Mouse (Mus musculus) cerebellum, postnatal 10 days (tissue): ENCODE results near the gene Chmp6.

Experiments
- DNase-seq, 2 experiments: peaks; one replicate each; pipeline ENCODE4 v3.0.0; 2021; ENCODE audit warnings: mixed read lengths in 2 of 2

The Chmp6 gene

DNA sequence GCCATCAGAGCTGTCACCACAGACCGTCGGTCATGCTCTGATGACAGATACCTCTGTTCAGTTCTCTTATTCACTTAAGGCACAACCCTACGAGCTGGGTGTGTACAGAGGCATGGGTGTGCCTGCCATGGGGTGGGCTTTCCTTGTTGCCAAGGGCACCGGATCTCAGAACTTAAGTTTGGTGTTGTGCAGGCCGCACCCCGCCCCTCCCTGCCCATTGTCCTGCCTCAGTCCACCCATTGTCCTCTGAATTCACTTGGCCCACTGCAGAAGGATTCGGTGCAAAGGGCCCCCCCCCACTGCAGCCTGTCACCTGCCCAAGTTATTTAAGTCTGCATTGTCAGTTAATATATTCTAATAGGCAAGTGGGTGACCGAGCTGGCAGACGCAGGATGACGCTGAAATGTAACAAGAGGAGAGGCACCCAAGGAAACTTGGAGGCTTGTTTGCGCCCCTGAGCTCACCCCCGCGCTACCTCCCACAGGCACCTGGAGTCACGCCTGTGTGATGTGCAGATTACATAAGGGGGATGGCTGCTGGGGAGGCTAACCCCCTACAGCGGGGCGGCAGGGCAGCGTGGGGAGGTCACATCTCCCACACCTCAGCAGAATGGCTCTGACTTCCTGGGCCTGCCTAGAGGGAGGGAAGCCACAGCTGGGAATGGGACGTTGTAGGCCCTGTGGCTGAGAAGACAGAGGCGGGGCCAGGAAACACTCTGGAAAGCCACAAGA lies 24.7 kb downstream of the Chmp6 start:
- DNase-seq = no peak

DNA sequence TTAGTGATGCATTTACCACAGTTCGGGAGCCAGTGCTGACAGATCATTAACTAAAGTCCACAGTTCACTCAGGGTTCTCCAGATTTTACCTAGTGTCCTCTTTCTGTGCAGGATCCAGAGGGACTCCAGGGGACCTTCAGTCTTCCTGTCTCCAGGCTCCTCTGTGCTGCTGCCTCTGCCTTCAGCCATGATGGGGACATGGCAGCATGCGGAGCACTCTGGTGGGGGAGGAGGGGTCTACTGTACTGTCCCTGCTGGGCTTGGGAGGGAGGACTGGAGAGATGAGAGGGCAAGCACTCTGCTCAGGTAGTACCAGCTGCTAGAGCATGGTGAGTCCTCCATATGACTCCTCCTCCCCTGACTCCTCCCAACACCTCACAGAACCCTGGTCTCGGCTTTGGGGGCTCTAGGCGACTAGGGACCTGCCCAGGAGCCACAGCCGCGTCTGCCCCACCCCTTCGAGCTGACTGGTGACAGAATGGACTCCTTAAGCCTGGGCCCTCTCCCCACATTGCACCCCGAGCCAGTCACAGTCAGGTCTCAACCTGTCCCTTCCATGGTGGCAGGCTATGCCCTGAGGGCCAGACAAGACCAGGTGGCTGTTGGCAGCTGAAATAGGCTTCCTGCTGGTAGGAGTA lies 26.0 kb downstream of the Chmp6 start:
- peak in 1 of 2 experiments; percentile 51 for DNase-seq

DNA sequence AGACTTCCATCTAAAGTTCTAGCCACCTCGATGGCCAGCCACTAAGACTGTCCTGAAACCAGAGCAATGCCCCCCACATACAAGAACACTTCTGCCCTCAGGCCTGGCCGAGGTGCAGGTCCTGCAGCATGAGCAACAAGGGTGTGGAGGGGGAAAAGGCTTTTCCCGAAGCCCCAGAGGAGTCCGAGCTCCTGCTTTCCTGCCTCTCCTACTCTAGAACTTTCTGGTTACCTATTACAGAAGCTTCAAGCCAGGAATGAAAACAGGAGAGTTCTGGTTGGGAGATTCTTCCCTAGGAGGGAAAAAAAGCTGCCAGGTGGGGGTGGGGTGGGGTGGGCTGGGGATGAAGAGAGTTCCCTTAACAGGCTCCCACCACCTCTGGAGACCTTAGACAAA lies 26.5 kb downstream of the Chmp6 start:
- DNase-seq = no peak

DNA sequence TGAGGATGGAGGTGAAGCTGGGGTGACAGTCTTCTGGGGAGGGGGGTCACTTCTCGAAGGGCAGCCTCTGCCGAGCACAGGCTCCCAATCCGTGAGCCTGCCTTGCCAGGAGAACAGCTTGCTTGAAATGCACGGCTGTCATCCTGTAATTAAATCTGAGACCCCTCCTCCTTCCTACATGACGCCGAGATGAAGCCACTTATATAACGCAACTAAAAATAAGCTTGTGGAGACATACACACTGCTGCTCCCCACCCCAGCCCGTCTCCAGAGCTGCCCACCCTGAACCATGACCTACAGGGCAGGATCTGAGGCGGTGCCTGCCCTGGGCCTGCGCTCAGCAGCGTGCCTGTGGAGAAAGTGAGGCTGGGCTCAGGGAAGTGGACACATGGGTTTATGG lies 26.9 kb downstream of the Chmp6 start:
- DNase-seq = peak; percentile 76 to 78

DNA sequence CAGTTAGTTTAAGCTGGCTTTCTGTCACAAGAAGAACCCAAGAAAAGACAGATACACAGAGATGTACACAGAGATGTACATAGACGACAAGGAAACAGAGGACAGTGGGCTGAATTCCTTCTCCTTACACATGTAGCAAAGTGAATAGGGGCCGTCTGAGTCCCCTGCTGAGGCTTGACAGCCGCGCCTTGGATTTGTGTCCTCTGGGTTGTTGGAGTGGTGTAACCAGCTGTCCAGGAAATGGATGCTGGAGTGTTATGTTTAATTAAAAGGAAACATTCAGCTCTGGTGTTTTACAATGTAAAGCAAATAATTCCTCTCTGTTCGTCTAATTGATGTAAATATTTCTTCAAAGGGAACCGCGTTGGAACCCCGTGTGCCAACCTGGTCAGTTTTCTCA lies 28.6 kb downstream of the Chmp6 start:
- DNase-seq = peak; percentile 51 to 59

DNA sequence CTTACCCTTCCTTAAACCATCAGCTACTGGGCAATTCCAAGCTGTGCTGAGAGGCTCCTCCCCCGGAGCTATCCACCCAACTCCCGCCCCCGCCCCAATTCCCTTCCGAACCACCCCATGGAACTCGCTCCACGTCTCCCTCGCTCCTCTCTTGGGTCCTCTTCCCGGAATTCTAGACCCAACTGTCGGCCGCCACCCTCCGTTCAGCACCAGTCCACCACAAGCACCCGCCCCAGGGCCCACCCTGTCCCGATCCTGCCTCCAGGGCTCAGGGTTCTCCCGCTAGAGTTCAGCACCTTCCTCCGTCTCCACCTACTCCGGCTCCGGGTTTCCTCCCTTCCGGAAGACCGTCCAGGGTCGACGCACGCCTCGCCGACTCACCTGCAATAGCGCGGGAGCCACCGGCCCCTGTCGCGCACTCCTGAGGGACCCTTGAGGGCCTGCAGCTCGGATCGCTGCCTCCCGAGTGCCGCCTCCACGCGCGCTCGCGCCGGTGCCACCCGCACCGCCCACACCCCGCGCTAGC lies 29.0 kb downstream of the Chmp6 start:
- no peak for DNase-seq

DNA sequence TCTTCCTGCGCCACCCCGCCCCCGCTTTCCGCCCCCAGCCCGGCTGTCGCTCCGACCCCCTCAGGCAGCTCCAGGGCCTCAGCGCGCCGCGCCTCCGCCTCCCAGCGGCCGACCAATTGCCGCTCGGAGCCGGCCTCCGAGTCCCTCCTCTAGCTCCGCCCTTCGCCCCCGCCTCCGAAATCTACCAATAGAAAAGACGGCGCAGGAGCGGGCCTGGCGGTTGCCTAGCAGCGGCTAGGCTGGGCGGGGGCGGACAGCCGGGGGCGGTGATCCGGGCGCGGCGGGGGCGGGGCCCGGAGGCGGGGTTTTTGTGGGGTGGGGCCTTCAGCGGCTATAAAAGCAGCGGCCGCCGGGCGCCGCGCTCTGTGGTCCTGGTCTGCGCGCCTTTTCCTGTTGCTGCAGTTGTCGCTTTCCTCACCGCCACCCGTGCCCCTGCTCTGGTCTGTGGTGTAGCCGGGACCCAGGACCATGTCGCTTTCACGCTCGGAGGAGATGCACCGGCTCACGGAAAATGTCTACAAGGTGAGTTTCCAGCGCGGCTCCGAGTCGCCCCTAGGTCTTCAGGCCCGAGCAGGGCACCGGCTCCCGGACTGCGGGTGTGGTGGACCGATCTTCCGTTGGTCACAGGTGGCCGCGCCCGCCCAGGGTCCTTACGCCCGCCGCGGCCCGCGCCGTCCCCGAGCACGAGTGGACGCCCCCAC lies 29.6 kb downstream of the Chmp6 start, which contains the start of gene Baiap2:
Gene Baiap2, plus strand, starts transcription at position 37 of the 701 bp plus-strand sequence.
- peak; percentile 100 for DNase-seq

DNA sequence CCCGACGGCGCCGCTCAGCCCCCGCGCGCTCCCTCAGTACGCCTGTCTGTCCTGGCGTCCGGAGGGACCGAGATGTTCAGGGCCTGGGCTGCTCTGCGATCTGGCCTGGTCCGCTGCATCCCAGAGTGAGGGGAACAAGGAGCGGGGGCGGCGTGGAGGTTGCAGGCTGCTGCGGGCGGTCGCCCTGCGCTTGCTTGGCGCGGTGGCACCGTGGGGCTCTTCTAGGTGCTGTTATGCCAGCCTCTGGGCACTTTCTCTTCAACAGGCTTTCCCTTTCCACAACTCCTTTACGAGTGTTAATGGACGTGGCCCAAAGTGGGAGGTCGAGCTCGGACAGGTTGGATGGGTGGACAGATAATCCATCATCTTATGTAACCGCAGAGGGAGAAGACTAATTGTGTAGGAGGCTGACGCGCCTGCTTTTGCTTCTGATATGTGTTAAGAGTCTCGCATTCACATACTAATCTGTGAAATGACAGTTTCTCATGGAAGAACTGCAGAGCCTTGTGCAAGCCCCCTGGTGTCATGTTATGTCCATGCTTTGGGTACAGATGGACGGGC lies 30.3 kb downstream of the Chmp6 start:
- DNase-seq = no peak

DNA sequence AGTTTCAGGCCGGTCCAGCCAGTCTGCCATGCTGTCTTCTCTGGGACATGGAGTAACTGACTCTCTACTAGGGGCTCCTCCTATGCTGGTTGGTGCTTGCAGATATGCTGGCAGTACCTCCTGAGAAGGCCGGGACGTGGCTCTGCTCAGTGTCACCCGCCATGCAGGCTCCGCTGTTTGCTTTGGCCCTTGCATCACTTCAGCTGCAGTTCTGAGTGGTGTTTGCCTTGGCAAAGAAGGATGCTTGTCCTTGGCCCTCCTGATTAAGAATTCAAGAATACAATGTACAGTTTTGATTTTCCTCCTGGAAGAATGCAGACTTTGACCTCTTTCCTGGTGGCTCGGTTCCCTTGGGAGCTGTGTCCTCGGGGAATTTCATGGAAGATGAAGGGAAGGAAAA lies 32.1 kb downstream of the Chmp6 start:
- DNase-seq = no peak

DNA sequence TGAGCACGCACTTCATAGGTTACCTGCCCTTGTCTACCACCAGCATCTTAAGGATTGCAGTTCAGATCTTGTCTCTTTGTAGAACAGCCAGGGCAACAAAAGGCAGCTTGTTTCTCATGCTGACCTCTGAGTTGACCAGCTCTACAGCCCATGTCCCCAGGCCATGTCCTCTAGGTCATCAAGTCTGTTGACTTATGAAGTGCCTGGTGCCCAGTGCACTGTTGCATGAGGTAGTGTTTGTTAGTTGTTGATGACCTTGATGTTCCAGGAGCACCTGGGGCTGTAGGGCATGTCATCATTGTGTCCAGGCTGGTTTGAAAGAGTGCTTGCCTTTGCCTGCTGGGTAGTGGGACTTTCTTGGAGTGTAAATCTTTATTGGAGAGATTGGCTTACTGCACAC lies 34.2 kb downstream of the Chmp6 start:
- no peak for DNase-seq

DNA sequence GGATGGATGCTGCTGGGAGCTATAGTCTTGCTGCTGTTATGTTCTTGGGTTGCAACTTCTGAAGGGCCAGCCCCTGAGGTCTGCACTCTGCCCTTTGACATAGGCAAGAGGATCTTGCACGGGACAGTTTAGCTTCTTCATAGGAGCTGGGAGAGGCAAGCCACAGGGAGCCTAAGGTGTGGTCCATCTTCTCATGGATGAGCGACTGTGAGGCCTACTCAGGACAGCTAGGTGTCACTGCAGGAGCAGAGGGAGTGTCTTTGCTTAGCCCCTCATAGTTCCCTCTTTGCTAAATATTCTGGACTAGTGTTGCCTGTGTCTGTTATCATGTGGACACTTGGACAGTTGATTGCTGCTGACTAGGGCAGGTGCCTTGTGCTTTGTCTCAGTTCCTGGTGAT lies 34.7 kb downstream of the Chmp6 start:
- DNase-seq = no peak

DNA sequence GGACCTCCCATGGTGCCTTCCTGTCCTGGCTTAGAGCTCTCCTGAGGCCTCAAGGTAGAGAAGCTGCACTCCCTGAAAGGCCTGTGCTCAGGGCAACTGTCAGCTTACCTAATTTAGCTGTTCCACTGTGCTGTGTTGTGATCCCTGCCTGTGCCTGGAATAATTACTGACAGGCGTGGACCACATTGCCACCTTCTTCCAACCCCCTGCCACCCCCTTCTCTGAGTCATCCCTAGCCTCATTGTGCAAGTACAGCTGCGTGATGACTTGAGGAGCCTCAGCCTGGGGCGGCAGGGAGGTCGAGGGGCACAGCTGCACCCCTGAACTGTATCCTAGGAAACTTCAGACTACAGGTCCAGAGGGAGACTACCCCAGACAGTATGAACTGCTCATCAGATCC lies 35.1 kb downstream of the Chmp6 start:
- DNase-seq = no peak

DNA sequence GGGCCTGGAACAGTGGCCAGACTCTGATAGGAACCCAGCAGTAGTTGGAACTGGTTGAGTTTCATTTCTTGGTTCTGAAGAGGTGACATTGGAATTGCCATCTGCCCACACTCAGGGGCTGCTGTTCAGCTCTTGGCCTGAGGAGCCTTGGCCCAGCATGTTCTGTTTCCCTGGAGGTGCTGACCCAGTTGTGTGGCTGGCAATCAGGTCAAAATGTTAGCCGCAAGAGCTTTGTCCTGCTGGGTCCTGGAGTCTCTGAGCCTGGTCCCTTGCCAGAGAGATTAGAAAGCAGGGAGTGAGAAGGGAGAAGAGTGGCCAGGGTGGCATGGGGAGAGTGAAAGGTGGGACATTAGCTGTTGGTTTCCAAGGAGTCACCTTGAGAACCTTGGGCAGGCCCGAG lies 35.6 kb downstream of the Chmp6 start:
- DNase-seq = peak; percentile 57 to 63

DNA sequence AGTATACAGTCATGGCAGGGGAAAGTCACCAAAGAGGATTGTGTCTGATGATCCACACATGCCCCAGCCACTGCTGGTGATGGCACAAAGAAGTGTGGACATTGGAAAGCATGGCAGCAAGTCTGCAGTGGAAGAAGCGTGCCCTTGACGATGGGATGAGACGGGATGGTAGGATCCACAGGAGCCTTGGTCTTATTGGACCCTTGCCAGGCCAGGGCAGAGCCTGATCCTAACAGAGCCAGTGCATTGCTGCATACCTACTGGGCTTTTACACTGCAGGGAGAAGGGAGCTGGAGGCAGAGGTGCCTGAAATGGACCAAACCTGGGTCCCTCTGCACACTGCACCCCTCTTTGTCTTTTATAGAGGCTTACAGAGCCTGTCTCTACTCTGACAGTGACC lies 37.3 kb downstream of the Chmp6 start:
- peak; percentile 62 for DNase-seq

DNA sequence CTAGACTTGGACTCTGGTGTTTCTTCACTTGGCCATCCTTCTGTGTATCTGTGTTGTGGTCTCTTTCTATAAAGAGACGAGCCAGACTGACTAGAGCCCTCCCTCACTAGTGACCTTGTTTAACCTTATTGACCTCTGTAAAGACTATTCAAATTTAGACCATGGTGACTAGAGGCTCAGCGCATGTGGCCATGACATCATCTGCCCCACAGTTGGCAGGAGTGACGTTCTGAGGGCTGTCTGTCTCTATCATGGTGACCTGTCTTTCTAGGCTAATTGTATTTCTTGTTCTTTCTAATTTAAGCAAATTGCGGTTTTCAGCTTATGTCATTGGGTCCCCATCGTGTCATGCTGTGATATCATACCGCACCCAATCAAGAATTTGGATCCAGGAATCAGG lies 38.1 kb downstream of the Chmp6 start:
- no peak for DNase-seq

DNA sequence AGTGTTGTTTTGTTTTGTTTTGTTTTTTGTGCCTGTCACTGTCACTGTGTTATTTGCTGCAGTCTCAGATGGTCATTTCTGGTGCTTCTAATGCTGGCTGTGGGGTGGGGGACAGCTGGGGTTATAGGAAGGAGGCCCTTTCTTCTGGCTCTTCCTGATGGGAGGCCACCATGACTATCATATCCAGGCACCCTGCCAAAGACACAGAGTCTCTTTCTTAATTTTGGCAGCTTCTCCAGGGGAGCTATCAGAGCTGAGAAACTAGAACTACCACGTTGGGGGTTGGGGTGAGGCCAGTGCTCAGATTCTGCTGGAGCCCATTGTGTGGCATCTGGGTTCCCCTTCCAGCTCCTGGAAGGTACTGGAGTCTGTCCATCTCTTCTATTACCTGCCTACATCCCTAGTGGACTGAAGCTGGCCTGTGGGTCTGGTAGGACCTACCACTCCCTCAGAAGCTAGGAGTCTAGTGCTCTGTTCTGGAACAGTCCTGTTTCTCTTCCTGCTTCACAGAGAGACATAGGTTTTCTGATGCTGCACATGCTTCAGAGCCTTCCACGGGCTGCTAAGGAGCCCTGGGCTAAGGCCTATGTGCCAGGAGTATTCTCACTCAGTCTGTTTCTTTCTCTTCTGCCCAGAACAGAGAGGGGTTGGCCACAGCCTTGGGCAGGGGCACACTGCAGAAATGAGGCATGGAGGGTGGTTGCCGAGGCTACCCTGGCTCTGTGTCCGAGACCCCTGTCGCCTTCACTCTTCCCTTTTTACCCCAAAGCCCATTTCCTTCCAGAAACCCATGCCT lies 39.4 kb downstream of the Chmp6 start:
- peak; percentile 67 to 68 for DNase-seq

DNA sequence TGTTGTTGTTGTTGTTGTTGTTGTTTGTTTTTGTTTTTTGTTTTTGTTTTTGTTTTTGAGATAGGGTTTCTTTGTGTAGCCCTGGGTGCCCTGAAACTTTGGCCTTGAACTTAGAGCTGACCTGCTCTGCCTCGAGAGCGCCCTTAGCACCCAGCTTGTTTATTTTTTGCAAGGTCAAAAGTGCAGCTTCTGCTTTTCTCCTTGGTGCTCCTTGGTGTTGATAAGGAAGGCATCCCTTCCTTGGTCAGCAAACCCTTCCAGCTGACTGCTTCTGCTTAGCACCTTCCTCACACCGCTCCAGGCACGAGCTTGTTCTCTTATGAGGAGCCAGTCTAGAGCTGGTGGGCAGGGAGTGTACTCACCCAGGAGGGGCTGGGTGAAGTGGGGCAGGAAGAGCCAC lies 41.0 kb downstream of the Chmp6 start:
- DNase-seq = no peak

DNA sequence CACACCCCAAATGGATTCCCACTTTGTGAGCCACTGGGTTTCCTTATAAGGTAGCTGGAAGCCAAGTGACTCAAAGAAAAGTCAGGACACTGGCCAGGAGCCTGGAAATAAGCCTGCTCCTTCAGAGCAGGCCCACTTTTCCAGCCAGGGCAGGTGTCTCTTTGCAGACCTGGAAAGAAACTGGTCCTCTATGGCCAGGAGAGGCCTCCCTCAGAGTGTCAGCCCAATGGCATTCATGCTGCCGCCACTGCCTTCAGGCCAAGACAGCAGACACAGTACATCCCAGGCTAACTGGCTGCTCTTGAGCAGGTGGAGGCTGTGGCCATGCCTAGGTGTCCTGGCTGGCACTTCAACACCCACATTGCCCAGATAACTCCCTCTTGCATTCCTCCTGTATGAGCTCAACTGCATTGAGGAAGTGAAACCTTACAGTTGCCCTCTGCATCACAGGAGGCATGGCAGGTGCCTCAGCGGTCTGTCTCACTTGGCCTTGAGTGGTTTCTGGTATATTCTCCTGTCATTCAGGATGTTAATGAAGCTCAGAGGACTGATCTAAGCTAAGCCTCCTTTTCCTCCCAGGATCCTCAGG lies 41.6 kb downstream of the Chmp6 start:
- DNase-seq = peak; percentile 36 to 50

DNA sequence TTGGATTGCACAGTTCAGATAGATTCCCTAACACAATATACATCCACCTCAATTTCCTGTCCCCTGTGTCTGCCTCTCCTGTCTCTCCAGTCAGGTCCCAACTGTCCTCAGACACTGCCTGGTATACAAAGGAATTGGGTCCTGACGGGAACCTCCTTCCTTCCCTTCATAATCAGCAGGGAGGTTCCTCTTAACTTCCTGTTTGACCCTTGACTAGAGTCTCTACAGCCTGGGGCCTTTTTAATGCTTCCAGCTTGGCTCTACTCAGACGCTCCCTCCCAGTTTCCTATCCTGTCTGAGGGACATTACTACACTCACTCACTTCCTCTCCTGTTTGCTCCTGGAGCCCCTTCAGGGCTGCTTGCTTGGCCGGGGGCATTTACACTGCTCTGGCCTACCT lies 42.2 kb downstream of the Chmp6 start:
- no peak for DNase-seq

DNA sequence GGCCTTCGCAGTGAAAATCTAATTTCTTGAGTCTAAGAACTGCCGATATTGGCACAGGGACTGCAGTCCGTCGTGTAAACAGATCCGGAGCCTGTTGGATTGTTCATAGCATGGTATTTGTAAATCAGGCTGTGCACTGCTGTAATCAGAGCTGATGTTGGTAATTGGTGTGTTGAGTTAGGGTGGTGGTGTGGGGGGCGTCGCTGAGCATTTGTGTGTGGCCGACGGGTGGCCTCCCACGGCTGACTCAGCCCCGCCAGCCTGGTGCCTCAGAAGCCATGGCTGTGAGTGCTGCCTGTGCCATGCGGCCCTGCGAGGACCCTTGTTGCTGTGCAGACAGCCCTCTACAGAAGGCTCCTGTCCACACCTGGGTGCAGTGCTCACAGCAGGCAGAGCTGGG lies 43.3 kb downstream of the Chmp6 start:
- no peak for DNase-seq

DNA sequence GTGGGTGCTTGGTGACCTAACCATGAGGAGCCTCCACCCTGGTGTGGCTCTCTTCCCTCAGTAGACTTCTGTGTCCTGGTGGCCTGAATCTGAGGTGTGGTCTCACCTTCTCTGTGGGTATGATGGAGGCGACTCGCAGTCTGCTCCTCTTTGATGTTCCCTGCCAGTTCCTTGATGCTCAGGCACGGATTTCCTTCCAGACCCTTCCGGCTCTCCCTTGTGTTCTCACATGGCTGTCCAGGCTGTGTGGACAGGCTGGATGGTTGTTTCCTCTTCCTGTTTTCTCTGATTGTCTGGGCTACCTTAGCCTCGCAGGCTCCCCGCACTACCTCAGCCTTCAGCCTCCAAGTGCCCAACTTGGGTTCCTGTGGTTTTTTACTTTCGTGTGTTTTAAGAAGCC lies 45.6 kb downstream of the Chmp6 start:
- no peak for DNase-seq

DNA sequence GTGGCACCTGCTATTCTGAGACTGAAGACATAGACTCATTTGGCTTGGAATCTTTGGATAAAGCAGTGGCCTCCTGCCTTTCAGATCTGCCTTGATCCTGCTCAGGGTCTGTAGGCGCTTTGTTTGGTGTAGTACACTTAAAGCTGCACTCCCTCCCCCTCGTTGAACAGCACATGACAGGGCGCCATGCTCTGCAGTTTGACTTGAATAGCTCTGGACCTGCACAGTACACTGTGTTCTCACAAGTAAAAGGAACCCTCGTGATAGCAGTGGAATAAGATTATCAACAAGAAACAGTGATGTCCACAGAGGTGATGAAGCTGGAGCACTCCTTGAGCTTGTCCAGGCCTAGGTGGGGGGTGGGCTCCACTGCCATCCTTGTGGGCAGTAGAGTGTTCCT lies 46.5 kb downstream of the Chmp6 start:
- DNase-seq = no peak
